Mouse (Mus musculus) embryo, embryonic 10.5 days (tissue): ENCODE results near the gene Hist1h4d.
"Not testable (repeated sequence)": the region's sequence is repeated elsewhere in the genome, so short reads cannot be mapped to it uniquely, and the experiment has no call there.

Source experiments
- DNase-seq: peaks from one replicate; pipeline ENCODE4 v3.0.0-alpha.2; 2015; ENCODE audit warnings: low spot score

The Hist1h4d gene

GRCm38 (mm10) chr13:23551146-23551834, 30.1 kb upstream of the Hist1h4d start, which contains the start of gene Hist1h4f:
Gene Hist1h4f, minus strand, starts transcription at chr13:23551648.
- peak; percentile 98 for DNase-seq

GRCm38 (mm10) chr13:23551931-23552914, 29.2 kb upstream of the Hist1h4d start:
- no peak for DNase-seq

DNA sequence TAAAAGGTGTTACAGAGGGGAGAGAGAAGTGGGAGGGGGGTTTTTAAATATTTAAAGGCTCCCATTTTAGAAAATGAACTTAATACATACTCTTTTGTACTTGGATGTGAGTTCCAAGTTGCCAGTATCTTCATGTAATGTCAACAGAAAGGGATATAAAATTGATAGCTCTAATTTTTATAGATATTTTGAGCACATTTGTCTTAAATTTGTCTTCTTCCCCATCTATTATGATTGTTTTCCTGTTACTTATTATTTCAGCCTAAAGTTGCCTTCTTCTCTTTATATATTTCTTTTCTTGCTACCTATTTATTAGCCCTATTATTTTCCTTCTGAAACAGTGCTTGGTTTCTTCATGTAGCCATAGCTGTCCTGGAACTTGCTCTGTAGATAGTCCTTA, 28.4 kb upstream of the Hist1h4d start, which contains the start of gene Hist1h1d:
Gene Hist1h1d, plus strand, starts transcription at position 301 of the 400 bp plus-strand sequence.
- DNase-seq, result no peak

GRCm38 (mm10) chr13:23554393-23554792, 27.0 kb upstream of the Hist1h4d start:
- peak; percentile 71 for DNase-seq

GRCm38 (mm10) chr13:23554925-23555838, 26.2 kb upstream of the Hist1h4d start:
- peak; percentile 97 for DNase-seq

DNA sequence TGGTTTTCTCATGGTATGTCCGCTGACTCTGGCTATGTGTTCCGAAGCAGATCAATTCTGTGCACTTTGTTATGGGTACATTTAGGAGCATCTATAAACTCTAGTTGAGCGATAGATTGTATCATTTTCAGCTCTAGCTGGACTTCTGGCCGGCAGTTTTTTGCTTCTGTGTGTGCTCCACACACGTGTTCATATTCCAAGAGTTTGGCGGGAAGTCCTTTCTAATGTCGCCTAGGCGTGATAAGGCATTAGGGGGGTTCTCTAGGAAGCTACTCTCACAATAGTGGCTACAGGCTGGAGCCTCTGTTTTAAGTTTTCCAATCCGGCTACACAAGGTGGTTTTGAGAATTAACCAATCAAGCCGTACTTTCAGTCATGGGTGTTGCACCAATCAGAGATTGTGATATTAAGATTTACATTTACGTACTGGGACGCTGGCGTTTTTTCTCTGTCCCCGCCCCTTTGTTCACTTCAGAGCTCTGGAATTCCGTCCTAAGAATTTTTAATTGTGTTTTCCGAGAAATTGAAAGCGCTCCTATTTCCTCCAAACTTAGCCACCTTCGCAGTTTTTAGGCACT, 25.5 kb upstream of the Hist1h4d start:
- DNase-seq, result peak; percentile 96

- no peak for DNase-seq
These were observed 24.5 kb upstream of the Hist1h4d start for GRCm38 (mm10) chr13:23556906-23557305.

DNA sequence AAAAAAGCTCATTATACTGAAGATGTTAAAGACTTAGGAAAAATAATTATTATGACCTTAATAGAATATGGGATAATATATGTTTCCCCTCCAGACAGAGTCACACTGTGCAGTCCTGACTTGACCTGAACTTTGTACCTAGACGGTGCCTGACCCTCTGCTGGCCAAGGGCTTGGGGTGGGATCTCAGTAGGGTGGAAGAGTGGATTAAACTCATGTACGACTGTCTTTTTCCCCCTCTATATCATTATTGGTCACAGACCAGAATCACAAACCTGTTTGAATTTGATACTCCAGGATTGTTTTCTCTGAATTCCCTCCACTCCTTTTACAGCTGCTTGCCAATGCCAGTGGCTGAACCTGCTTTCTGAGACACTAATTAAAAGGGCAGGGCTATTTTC, 20.7 kb upstream of the Hist1h4d start:
- peak; percentile 50 for DNase-seq

DNA sequence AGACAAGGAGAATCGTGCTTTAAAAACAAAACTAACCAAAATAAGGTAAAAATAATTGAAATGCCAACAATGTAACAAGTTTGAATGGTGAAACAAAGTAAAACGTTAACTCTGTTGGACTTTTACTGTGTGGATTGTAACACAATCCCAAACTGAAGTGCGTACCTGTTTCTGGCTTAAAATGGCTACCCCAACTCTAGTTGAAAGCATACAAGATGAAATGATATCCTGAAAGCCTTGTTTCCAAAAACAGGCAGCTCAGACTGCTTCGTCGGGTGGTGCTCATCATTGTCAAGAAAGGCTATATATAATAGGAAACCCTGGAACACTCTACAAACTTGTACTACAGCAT, 19.9 kb upstream of the Hist1h4d start:
- DNase-seq, result not testable (repeated sequence)

- DNase-seq, result peak; percentile 97
These were observed 19.3 kb upstream of the Hist1h4d start, which contains the start of gene Hist1h3e for GRCm38 (mm10) chr13:23561883-23562659. Gene Hist1h3e, minus strand, starts transcription at chr13:23562369.

DNA sequence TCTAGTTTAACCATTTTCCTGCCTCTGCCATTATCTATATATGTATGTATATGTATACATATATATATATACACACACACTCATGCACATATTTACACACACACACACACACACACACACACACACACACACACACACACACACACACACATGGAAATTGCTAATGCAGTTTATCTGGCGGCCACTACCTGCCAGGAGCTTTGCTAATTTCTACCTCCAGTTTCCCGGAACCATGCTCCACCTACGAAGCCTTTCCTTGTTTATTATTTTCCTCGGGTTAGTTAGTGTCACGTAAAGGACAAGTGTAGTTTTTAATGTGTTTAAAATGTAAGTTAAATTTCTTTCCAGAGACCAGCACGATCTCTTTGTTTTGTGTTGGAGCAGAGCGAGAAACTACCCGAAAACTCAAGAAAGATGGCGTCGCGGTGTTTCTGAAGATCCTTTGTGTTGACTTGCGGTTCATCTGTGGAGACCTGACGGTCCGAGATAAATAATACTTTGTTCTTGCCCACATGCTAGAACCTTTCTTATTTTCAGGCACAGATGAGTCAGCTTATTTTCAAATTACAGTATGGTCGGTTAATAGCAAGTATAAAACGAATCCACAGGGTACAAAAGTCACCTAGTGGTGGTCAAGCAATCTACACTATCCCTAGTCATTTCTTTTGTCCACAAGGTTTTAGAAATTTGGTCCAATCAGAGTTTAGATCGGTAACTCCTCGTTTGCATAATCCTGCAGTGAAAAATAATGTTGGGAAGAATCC, 18.5 kb upstream of the Hist1h4d start:
- peak; percentile 85 for DNase-seq

DNA sequence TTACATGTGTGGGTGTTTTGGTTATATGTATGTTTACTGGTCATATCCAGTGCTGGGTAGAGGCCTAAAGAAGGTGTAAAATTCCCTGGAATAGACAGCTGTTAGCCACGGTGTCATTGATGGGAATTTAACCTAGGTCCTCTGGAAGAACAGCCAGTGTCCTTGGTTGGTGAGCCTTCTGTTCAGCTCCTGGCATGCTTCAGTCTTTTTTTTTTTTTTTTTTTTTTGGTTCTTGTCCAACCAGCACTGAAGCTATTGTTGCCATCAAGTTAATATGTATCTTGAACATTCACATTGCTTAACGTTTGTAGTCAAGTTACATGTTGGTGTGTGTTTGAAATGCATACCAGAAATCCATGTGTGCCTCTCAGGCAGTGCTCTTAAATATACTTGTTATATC, 16.9 kb upstream of the Hist1h4d start:
- no peak for DNase-seq

GRCm38 (mm10) chr13:23570261-23571021, 11.0 kb upstream of the Hist1h4d start:
- DNase-seq, result peak; percentile 78

DNA sequence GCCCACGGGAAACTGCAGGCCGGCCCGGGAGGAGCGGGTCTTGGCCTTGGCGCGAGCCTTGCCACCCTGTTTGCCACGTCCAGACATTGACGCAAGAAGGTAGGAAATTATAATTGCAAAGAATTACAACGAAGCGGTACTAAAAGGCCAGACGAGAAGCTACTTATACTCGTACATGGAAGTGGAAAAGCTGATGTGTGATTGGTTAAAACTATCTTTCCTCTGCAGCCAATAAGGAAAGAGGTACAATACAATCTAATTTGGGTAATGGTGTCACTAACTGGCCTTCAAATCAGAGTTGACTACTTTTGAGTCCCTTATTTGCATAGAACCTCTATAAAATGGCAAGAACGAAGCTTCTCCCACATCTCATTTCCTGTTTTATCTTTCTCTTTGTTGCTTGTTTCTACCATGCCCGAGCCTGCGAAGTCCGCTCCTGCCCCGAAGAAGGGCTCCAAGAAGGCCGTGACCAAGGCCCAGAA, 10.3 kb upstream of the Hist1h4d start, which contains the start of the genes Hist1h2ae and Hist1h2bg:
Gene Hist1h2ae, minus strand, starts transcription at position 199 of the 482 bp plus-strand sequence.
Gene Hist1h2bg, plus strand, starts transcription at position 375 of the 482 bp plus-strand sequence.
- peak; percentile 96 for DNase-seq

GRCm38 (mm10) chr13:23571504-23572217, 9.7 kb upstream of the Hist1h4d start:
- peak; percentile 82 for DNase-seq

DNA sequence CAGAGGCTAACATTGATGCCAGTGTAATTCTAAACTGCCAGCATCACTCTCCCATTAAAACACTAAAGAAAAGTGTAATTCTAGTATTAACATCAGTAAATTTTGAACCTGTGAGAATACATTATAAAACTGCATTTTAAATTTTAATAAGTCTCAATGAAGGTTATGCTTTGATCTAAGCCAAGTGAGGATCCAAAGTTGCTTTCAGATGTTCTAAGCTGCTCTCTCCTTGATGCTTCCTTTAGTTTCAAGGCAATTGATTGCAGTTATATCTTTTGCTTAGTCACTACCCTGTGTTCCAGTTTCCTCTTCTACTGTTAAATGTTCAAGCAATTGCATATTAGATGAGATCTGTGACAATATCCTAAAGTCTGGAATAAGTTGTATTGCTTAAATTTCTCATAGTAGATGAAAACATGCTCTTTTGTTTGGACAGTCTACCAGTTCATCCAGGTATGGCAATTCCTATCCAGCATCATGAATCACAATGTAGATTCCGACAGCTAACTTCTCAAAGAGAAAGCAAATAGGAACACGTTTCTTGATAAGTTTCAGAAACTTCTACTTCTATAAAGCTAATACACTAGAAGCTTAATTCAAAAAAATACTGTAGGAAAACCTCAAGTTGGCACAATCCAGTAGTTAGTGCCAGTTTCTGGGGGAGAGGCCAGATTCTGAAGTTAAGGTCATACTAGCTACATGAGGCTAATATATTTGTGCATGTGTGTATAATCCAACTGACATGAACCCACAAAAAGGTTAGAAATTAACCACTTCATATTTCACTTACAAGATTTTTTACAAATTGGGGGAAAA, 9.0 kb upstream of the Hist1h4d start:
- DNase-seq, result peak; percentile 72
